Mouse (Mus musculus) inflammation-experienced regulatory T-cells, adult 16 weeks (primary cell): ENCODE data around the gene Wdr31. TPM values are rescaled to one million over a fixed set of nuclear protein-coding genes. Genes with fewer than 3 reads are reported as not detected.

ENCODE experiments used
- polyA plus RNA-seq: library from polyadenylated mRNA; unstranded; fragments of 100-300 nt; shearing (Covaris generic); gene quantifications from one replicate; pipeline ENCODE4 v1.2.1, GENCODE M21; 2017

Wdr31 gene
- polyA plus RNA-seq, result 0.84 TPM

GRCm38 (mm10) chr4:62470598-62471051 lies at the start of gene Wdr31:
Gene Wdr31, minus strand, starts transcription at chr4:62470896.

DNA sequence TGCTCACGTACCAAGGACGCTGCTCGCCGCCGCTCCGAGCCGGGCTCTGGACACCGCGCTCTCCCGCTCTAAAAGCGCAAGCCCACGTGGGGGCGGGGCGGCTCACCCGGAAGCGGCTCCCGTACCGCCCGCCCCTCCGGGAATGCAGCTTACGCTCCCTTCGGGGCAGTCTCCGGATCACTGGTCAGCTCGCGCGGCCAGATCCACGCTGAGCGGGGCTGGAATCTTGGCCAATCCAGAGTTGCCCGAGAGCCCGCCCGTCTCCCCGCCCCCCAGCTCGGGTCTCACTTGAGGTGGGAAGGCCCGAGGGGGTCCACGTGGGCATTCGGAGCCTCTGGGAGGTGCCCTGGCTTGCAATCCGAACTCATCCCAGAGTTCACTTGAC lies 49.1 kb upstream of the Wdr31 start, which contains the start of gene Alad:
Gene Alad, minus strand, starts transcription at position 70 of the 385 bp plus-strand sequence.

GRCm38 (mm10) chr4:62503374-62503970 lies 32.8 kb upstream of the Wdr31 start, which contains the start of gene Hdhd3:
Gene Hdhd3, minus strand, starts transcription at chr4:62503467.

GRCm38 (mm10) chr4:62479937-62480708 lies 9.4 kb upstream of the Wdr31 start, which contains the start of gene Bspry:
Gene Bspry, plus strand, starts transcription at chr4:62480053.

GRCm38 (mm10) chr4:62435081-62435480 lies 35.6 kb downstream of the Wdr31 start, which contains the start of gene Rnf183:
Gene Rnf183, minus strand, starts transcription at chr4:62435252.

DNA sequence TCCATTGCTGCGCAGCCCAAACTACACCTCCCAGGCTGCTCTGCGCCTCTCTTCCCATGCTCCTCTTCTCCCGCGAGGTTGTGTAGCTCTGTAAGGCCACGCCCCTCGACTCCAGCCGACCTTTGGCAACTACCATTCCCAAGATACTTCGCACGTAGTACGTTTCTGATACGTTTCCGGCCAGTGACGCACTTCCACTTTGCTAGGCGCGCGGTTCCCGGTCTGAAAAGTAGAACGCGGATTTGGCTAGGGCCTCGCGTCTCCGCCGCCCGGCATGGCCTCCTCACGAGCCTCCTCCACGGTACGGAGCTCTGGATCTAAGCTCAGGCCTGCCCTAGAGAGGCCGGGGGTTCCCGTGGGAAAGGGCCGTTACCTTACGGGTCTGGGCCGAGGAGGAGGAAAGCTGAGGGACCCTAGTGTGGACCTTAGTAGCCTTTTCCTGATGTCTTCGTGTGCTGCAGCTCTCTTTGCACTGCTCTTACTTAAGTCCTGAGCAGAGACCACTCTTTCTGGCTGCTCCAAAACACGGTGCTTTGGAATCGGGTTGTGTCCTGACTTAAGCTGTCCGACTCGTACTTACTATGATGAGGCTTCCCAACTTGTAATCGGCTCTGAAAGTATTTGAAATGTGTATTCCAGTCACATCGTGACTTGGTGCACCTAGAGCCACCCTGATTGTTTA lies 62.0 kb downstream of the Wdr31 start, which contains the start of the genes Cdc26 and Prpf4:
Gene Cdc26, minus strand, starts transcription at position 42 of the 682 bp plus-strand sequence.
Gene Prpf4, plus strand, starts transcription at position 197 of the 682 bp plus-strand sequence.

Other genes with a start within 250 kb of the Wdr31 start
- gene Zfp37, start 239.8 kb downstream of the Wdr31 start, polyA plus RNA-seq, result 0.17 TPM
- gene Slc31a2, start 208.3 kb downstream of the Wdr31 start, polyA plus RNA-seq, result 20.9 TPM
- gene Fkbp15, start 110.3 kb downstream of the Wdr31 start, polyA plus RNA-seq, result 71.1 TPM
- 10.3 TPM for gene Slc31a1, start 110.2 kb downstream of the Wdr31 start, polyA plus RNA-seq
- gene Cdc26, start 62.3 kb downstream of the Wdr31 start, polyA plus RNA-seq, result 109 TPM
- 28.3 TPM for gene Prpf4, start 62.1 kb downstream of the Wdr31 start, polyA plus RNA-seq
- not detected for gene Rnf183, start 35.6 kb downstream of the Wdr31 start, polyA plus RNA-seq
- gene Bspry, start 9.2 kb upstream of the Wdr31 start, polyA plus RNA-seq, result 4.7 TPM
- 3.2 TPM for gene Hdhd3, start 32.6 kb upstream of the Wdr31 start, polyA plus RNA-seq
- gene Alad, start 49.0 kb upstream of the Wdr31 start, polyA plus RNA-seq, result 77.3 TPM
- gene Pole3, start 54.2 kb upstream of the Wdr31 start, polyA plus RNA-seq, result 35.6 TPM
- 0.33 TPM for gene 4933430I17Rik, start 54.5 kb upstream of the Wdr31 start, polyA plus RNA-seq
- 145 TPM for gene Rgs3, start 89.0 kb upstream of the Wdr31 start, polyA plus RNA-seq